Mouse (Mus musculus) intestine, embryonic 14.5 days (tissue): Measurements from ENCODE around the gene 4930467E23Rik. TPM values are rescaled to one million over a fixed set of nuclear protein-coding genes. Genes with fewer than 3 reads are reported as not detected.
"Not testable (repeated sequence)": the region's sequence is repeated elsewhere in the genome, so short reads cannot be mapped to it uniquely, and the experiment has no call there.

Experiments used
- ATAC-seq: fragments of 200-750 bp; cut with Nextera tagmentation; replicated peaks from 2 replicates; pipeline ENCODE4 v1.8.0; 2017; ENCODE audit warnings: low read depth, moderate number of reproducible peaks, moderate TSS enrichment, moderate library complexity; ENCODE audit not compliant: low FRiP score, low TSS enrichment
- DNase-seq: peaks from one replicate; pipeline ENCODE4 v3.0.0-alpha.2; 2018; ENCODE audit warnings: low spot score
- H3K27ac ChIP-seq: fragments of 300-500 bp; sonication (generic); 2 replicates; pipeline ENCODE4 v1.5.1; 2014; ENCODE audit warnings: low read depth, mild to moderate bottlenecking, control low read depth
- H3K27me3 ChIP-seq: fragments of 300-500 bp; sonication (generic); replicated peaks from 2 replicates; pipeline ENCODE4 v1.6.1; 2014; ENCODE audit warnings: low read length, control low read depth; ENCODE audit not compliant: control insufficient read depth, insufficient read depth
- H3K36me3 ChIP-seq: fragments of 300-500 bp; sonication (generic); 2 replicates; pipeline ENCODE4 v1.6.1; 2014; ENCODE audit warnings: low read length, control low read depth; ENCODE audit not compliant: control insufficient read depth, insufficient read depth
- H3K4me1 ChIP-seq: fragments of 300-500 bp; sonication (generic); replicated peaks from 2 replicates; pipeline ENCODE4 v1.6.1; 2014; ENCODE audit warnings: low read length, control low read depth, mixed read lengths; ENCODE audit not compliant: control insufficient read depth, insufficient read depth
- H3K4me2 ChIP-seq: fragments of 300-500 bp; sonication (generic); 2 replicates; pipeline ENCODE4 v1.6.1; 2014; ENCODE audit warnings: low read length
- H3K4me3 ChIP-seq: fragments of 300-500 bp; sonication (generic); 2 replicates; pipeline ENCODE4 v1.5.1; 2014; ENCODE audit warnings: low read depth, low read length, control low read depth, mixed read lengths
- H3K9ac ChIP-seq: fragments of 300-500 bp; sonication (generic); 2 replicates; pipeline ENCODE4 v1.6.1; 2014; ENCODE audit warnings: mild to moderate bottlenecking, low read length
- H3K9me3 ChIP-seq: fragments of 300-500 bp; sonication (generic); 2 replicates; pipeline ENCODE4 v1.6.1; 2016; ENCODE audit warnings: low read length, control low read depth; ENCODE audit not compliant: control insufficient read depth
- WGBS: fragments of 180-500 bp; shearing (Covaris S2); extraction: QIAGEN DNeasy Blood & Tissue Kit; methylation state at CpG from one replicate; pipeline ENCODE4 v1.1.7; 2014; 5-methylcytosine and 5-hydroxymethylcytosine counted together
- polyA plus RNA-seq: library from polyadenylated mRNA; unstranded; fragments of >200 nt; fragmentation: Nextera tagmentation; extraction: Ambion mirVana; gene quantifications from 2 replicates; pipeline ENCODE4 v1.2.1, GENCODE M21; 2014

Gene 4930467E23Rik
- polyA plus RNA-seq, 1 experiment from 2014 or later = 0.42 TPM

GRCm38 (mm10) chr8:19765531-19765930 lies 36.2 kb downstream of the 4930467E23Rik start:
- H3K9ac ChIP-seq, H3K4me1 ChIP-seq, H3K27ac ChIP-seq, H3K27me3 ChIP-seq, H3K4me3 ChIP-seq, DNase-seq, ATAC-seq, H3K4me2 ChIP-seq, H3K9me3 ChIP-seq, H3K36me3 ChIP-seq: not testable (repeated sequence)

- not testable (repeated sequence) for DNase-seq, H3K4me2 ChIP-seq, H3K9me3 ChIP-seq, H3K27me3 ChIP-seq, H3K36me3 ChIP-seq, H3K4me3 ChIP-seq, H3K27ac ChIP-seq, H3K4me1 ChIP-seq, H3K9ac ChIP-seq, ATAC-seq
- 77% methylated on average over 4 of the region's 4 CpGs for WGBS
Measured at GRCm38 (mm10) chr8:19773461-19773860, 44.1 kb downstream of the 4930467E23Rik start.

- DNase-seq = not testable (repeated sequence)
Measured at GRCm38 (mm10) chr8:19776311-19776710, 46.9 kb downstream of the 4930467E23Rik start.

GRCm38 (mm10) chr8:19777500-19777899 lies 48.1 kb downstream of the 4930467E23Rik start:
- not testable (repeated sequence) for H3K27me3 ChIP-seq, H3K4me2 ChIP-seq, H3K4me1 ChIP-seq, DNase-seq, ATAC-seq, H3K4me3 ChIP-seq, H3K36me3 ChIP-seq, H3K9ac ChIP-seq, H3K9me3 ChIP-seq, H3K27ac ChIP-seq
- WGBS = 39% methylated on average over 2 of the region's 2 CpGs

More at GRCm38 (mm10) chr8:19776311-19776710, 46.9 kb downstream of the 4930467E23Rik start:
- not testable (repeated sequence) for ATAC-seq, H3K27ac ChIP-seq, H3K9me3 ChIP-seq, H3K4me1 ChIP-seq, H3K4me3 ChIP-seq, H3K9ac ChIP-seq, H3K4me2 ChIP-seq, H3K36me3 ChIP-seq, H3K27me3 ChIP-seq

DNA sequence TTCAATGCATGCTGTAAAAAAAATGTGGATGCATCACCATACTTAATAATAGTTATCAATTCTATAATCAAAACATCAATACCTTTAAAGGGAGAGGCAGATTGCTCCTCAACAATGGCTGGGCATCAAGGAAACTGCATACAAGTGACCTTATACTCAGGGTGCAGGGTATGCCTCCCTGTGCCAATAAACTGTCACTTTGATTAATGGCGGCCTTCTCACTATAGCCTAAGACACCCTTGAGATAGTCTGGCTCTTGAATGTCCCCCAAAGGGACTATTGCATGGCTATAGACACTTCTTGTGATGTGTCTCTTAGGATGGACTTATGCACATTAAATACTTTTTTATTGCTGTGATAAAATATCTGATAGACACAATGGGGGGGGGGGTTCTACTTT lies 48.8 kb downstream of the 4930467E23Rik start:
- not testable (repeated sequence) for ATAC-seq, H3K9ac ChIP-seq, DNase-seq, H3K4me1 ChIP-seq, H3K4me3 ChIP-seq, H3K27ac ChIP-seq, H3K36me3 ChIP-seq, H3K9me3 ChIP-seq, H3K27me3 ChIP-seq, H3K4me2 ChIP-seq
- 60% methylated on average over 1 of the region's 1 CpGs for WGBS

DNA sequence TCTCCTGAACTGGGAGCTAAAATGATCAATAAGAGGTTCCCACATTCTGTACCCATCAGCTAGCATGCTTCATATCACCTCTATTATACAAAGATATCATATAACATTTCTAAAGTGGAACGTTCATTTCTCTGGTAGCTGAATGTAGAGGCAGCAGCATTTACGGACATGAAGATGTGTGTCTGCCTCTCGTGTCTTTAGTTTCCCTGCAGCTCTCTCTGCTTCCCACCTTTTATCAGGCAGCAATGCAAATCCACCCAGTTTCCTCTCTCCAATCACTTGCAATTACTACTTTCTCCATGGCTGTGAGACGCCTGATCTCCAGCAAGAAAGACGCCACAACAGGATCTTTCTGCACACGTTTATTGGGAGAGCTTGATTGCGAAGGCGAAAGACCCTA lies 49.5 kb downstream of the 4930467E23Rik start:
- not testable (repeated sequence) for DNase-seq, H3K4me1 ChIP-seq, H3K9me3 ChIP-seq, H3K27ac ChIP-seq, H3K4me3 ChIP-seq, H3K36me3 ChIP-seq, ATAC-seq, H3K9ac ChIP-seq, H3K4me2 ChIP-seq, H3K27me3 ChIP-seq
- 88% methylated on average over 8 of the region's 8 CpGs for WGBS

GRCm38 (mm10) chr8:19780212-19780611 lies 50.8 kb downstream of the 4930467E23Rik start:
- not testable (repeated sequence) for H3K27me3 ChIP-seq, DNase-seq, H3K9me3 ChIP-seq, ATAC-seq, H3K4me2 ChIP-seq, H3K4me1 ChIP-seq, H3K36me3 ChIP-seq, H3K4me3 ChIP-seq, H3K27ac ChIP-seq, H3K9ac ChIP-seq
- 81% methylated on average over 4 of the region's 4 CpGs for WGBS

- H3K27me3 ChIP-seq, H3K9me3 ChIP-seq, H3K4me3 ChIP-seq, H3K4me2 ChIP-seq, H3K4me1 ChIP-seq, H3K36me3 ChIP-seq, H3K9ac ChIP-seq, ATAC-seq, H3K27ac ChIP-seq, DNase-seq: not testable (repeated sequence)
Measured at GRCm38 (mm10) chr8:19780658-19781057, 51.3 kb downstream of the 4930467E23Rik start.

DNA sequence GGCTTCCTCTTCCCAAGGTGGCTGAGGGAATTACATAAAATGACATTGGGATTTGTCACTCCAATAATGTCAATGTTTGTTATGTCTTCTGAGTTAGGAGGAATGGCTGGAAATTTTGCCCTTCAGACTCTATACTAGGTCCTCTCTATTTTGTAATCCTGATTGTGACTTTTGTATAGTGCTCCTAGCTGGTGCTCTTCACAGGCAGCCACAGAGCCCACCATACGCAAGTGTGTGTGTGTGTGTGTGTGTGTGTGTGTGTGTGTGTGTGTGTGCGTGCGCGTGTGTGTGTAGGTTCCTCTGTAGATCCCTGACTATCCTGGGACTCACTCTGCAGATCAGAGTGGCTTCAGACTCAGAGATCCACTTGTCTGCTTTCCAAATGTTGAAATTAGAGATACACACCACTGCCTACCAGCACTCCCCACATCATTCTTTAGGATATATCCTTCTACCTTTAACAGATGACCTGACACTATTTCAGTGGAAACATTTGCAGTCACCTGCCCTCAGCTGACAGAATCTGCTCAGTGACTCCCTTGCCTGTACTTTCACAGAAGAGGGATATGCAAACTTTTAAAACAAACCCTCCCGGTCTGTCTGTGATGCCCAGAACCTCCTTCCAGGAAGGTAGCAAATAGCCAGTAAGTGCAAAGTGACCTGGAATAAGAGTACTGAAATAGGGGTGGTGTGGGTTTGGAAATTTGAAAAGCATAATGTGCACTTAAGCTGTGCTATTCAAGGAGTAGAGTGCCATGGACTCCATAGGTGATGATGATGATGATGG lies 52.1 kb downstream of the 4930467E23Rik start:
- not testable (repeated sequence) for H3K4me1 ChIP-seq, H3K4me2 ChIP-seq, ATAC-seq, H3K9ac ChIP-seq, H3K36me3 ChIP-seq, H3K4me3 ChIP-seq, DNase-seq, H3K27ac ChIP-seq, H3K27me3 ChIP-seq, H3K9me3 ChIP-seq
- WGBS = 90% methylated on average over 5 of the region's 5 CpGs
